Mouse (Mus musculus): Measurements from ENCODE around the gene Limk2. TPM values are rescaled to one million over a fixed set of nuclear protein-coding genes. Genes with fewer than 3 reads are reported as not detected.

Gene Limk2
- 10 to 100 TPM; 77.7 to 78.9 TPM for polyA plus RNA-seq (2017; shearing (Covaris generic))

DNA sequence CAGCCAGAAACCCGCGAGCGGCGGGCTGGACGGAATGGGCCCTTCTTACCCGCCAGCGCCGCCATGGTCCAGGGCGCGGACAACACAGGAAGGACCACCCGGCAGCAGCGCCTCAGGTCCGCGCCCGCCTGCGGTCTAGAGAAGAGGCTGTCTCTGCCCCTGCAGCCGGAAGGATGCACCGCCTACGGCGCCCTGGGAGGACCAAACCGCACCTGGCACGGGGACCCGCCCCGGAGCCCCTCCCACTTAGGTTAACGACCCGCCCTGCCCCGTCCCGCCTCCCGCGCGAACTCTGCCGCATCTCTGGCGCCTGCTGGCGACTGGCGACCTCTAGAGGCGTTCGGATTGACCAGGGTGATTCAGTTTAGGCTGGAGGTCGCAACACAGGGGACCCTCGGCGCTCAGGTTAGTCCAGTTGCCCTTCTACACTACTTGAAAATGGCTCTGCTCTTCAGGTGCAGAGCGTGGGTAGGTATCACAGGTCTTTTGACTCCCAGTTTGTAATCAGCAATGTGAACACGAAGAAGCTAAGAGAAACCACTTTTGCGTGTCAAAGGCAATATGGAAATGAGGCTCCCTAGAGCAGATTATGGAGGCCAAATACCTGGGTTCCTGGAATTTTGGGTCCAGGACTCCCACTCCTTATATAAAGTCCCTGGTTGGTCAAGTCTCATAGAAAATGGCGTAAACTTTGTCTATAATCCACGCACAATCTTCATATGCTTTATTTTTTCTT is at the start of gene Limk2:
Limk2 (minus strand) TSS at position 193 of the 736 bp plus-strand sequence.
- peak; percentile 90 for ATAC-seq

DNA sequence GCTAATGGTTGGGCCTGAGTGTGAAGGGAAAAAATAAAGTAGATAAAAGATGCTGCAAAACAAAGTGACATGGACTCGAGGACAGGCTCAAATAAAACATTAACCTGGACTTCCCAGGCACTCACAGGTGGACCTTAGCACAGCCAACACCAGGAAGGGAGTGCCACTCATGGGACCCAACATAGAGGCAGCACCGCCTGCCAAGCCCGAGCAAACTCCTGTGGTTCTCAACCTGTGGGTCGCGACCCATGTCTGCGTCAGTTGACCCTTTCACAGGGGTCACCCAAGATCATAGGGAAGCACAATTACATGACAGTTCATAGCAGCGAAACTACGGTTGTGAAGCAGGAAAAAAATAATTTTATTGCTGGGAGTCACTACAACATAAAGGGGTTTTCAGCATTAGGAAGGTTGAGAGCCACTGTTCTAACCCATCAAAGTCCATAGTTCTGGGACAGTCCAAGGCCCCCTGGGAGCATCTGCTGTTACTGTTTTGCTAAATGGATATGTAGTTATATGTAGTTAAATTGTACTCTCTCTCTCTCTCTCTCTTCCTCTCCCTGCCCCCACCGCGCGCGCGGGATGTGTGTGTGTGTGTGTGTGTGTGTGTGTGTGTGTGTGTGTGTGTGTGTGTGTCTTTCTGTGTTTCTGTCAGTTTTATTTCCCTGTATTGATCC is 49.6 kb upstream of the Limk2 start:
- ATAC-seq = no peak

DNA sequence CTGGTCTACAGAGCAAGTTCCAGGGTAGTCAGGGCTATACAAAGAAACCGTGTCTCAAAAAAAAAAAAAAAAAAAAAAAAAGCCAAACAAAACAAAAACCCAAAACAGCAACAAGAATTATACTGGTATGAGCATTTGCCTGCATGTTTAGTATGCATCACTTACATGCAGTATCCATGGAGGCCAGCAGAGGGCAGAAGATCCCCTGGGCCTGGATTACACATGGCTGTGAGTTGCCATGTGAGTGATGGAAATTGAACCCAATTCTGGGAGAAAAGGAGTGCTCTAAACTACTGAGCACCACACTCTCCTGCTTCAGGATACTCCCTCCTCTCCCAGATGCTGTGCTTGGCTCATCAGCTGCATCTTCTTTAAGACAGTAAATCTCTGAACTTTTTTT is 47.4 kb upstream of the Limk2 start:
- no peak for ATAC-seq

DNA sequence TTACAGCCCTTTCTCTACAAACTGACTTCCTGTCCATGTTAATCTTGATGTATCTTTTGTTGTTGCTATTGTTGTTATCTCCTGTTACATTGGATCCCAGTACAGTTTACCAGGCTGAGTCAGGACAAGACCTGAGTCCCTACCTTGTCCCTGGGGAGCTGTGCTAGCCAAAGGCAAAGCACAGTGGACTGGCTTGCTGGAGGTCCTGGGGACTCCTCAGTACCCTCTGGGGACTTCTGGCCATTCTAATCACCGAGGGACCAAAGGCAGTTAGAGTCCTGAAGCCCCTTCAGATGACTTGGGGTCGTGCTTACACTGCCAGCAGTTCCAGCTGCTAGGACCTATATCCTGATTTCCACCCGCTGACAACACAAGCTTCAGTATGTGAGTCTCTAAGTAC is 45.5 kb upstream of the Limk2 start:
- ATAC-seq = no peak

DNA sequence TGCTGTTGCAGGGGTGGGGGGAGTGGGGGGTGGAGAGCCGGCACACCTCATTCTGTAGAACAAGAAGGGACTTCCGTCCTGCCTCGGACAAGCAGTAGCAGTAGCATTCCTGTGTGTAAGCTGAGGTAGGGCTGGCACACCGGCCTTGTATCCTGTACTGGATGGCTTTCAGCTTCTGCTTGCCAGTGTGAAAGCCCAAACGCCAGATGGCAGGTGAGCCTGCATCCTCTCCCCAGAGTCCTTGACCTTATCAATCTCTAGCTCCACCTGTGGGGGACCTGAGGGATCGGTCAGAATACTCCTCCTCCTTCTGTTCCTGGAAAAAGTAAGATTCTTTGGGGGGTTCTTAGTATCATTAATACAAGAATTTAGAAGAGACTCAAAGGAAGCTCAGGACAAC is 44.5 kb upstream of the Limk2 start:
- ATAC-seq = no peak

DNA sequence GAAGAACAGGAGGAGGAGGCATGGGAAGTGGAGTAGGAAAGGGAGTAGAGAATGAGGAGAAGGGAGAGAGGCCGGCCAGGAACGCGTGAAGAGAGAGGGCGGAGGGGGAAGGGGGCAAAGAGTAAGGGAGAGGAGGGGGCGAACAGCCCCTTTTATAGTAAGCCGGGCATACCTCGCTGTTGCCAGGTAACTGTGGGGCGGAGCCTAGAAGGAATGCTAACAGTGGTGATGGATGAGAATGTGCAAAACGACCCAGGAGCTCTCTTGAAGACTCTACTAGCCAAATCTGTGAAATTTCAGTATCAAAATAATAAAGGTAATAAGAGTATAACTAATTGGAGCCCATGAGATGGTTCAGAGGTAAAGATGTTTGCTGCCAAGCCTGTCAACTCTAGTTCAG is 43.8 kb upstream of the Limk2 start:
- no peak for ATAC-seq

DNA sequence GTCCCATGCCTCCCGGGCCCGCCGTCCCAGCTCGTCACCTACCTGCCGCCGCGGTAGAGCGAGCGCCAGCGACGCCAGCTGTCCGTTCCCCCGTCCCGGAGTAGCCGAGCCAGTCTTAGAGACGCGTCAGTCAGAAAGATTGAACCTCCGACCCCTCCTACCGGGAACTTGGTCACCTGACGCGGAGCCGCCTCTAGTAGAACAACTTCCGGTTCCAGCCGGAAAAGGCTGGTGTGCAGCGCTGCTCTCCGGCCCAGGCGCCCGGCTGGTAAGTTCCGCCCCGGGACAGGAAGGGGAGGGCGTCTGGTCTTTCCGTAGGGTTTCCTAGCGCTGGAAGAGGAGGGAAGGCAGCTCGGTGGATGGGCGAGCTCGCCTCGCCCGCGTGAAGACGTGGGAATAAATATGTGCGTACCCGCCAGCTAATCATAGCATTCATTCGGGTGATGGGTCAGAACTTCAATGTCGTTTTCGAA is 43.2 kb upstream of the Limk2 start, which contains the start of gene Rnf185:
Rnf185 (minus strand) TSS at position 197 of the 473 bp plus-strand sequence.
- peak; percentile 97 for ATAC-seq

DNA sequence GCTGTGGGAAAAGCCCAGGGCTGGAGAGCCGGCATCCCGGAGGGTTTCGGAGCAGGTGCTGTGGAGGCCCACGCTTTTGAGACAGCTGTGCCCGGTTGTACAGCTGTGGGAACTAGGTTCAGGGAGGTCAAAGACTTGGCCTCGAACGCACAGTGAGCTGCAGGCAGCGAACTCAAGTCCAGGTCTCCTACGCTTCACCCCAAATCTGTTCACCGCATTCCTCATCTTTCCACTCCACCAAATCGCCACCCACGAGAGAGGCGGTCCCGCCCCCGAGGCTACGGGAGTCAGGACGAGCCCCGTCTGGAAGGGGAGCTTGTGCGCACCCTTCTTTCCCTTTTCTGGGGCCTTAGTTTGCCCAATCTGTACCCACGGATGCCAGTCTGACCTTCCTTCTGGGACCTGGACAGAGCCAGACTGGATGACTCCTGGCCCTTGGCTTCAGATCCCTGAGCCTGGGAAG is 42.7 kb upstream of the Limk2 start:
- peak; percentile 14 for ATAC-seq

DNA sequence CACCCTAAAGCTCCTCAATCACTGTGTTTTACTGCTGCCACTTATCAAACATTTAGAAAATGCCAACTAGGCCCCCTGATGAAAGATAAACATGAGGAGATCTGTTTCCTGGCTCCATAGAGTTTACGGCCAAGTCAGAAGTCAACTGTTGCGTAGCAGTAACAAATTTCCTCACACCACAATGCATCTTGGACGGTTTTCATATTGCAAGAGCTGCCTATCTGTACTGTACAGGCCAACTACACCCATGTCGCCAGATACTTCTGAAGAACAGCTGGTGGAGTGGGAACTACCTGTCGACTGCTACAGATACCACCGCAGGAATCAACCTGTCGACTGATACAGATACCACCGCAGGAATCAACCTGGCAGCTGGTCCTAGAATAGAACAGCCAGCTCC is 35.9 kb upstream of the Limk2 start:
- no peak for ATAC-seq

DNA sequence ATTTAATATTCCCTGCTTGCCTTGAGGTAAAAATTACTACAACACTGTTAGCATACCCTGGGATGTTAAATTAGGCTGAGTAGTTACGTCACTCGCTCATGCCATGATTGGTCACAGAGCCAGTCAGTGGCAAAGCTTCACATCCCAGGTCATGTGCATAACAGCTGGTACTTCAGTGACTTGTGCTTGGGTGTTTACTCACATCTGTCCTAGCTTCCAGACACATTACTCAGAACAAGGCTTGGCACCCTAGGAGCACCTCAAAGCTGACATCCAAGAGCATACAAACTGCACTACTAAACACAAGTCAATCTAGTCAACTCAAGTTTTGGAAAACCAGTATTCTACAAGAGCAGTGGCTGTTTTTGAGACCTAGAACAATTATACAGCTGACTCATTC is 34.1 kb upstream of the Limk2 start:
- ATAC-seq = no peak

DNA sequence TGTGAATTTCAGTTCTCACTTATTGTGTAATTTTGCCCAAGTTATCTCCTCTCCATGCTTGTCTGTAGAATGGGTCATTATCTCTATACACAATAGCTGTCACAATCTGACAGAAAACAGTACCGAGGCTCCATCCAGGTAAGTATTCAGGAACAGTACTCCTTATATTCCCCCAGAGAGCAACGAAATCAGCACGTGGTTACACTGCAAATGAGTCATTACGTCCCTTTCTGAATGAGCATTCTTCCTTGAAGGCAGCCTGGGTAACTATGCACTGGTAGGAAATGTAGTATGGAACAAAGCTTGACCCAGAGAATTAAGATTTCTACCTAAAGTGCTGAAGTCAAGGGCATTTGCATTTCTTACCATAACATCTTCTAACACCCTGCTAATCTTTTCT is 33.7 kb upstream of the Limk2 start:
- ATAC-seq = no peak

DNA sequence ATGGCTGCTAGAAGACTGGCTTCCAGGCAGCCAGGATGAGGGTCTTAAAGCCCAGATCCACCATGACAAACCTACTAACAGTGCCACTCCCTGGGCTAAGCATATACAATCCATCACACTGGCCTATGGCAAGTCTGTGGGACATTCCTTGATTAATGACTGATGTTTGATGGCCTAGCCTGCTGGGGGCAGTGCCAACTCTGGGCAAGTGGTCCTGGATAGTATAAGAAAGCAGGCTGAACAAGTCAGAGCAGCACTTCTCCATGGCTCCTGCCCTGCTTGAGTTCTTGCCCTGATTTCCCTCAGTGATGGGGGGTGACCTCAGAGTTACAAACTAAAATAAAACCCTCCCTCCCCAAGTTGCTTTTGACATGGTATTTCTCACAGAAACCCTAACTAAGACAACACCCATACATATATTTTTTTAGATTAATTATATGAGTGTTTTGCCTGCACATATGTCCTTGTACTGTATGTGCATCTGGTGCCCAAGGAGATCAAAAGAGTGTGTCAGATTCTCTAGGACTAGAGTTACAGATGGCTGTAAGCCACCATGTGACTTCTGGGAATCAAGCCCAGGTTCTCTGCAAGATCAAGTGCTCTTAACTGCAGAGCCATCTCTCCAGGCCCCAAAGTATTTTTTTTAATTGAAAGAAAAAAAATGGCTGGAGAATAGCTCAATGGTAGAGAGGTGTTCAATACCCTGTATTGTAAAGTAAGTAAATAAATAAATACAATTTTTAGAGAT is 32.9 kb upstream of the Limk2 start:
- ATAC-seq = no peak

DNA sequence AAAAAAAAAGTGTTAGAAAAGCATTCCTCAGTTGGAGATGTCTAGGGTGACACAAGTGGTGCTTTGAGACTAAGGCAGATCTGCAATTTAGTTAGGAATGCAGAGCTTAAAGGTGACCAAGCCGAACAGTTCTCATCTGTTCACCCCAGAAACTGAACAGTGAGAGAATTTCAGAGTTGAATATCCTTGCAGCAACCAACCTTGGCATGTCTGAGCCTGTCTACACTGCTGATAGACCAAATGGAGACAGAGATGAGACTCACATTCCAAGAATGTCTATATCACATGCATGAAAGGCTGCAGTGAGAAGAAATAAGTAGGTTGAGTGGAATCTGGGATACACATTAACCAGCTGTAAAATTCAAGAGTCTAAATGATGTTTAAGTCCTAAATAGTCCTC is 28.6 kb upstream of the Limk2 start:
- no peak for ATAC-seq

DNA sequence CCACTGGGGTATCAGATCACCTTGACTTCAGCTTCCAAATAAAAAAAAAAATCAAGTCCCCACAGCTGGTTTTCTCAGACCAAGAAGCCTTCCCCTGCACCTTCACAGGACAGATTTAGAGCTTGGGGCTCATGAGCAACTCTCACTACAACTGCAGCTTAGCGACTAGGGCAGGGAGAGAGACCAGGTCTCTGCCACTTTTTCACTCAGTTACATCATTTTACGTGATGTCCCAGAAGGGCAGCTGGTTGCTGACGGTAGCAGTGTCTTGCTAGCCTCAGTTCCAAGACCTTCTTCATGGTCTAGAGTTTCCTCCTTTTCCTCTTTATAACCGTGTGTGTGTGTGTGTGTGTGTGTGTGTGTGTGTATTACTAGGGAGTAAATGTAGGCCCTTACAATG is 24.8 kb upstream of the Limk2 start:
- ATAC-seq = no peak

DNA sequence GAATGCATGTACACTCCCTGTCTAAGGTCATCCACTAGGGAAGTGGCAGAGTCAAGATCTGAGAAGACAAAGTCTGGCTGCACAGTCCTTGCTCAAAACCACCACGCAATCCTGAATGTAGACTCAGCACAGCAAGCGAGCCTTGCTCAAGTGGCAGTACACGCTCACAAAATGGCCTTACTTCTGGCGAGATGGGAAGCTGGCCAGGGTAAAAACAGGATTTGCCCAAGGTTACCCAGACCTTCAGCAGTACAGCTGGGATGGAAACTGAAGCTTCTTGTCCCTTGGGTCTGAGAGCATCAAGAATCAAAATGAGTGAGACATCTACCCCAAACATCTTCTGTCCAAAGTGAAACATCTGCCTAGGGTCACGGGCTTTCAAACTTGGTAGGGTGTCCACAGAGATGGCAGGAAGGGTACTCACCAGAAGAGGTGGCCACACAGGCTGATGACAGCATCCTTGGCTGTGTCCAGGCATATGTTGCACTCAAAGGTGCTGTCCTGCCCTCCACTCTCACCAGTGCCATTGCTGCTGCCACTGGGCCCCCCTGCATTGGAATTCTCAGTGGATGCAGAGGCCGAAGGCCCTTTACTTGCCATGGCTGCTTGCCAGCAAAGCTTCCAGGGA is 23.1 kb upstream of the Limk2 start:
- no peak for ATAC-seq

DNA sequence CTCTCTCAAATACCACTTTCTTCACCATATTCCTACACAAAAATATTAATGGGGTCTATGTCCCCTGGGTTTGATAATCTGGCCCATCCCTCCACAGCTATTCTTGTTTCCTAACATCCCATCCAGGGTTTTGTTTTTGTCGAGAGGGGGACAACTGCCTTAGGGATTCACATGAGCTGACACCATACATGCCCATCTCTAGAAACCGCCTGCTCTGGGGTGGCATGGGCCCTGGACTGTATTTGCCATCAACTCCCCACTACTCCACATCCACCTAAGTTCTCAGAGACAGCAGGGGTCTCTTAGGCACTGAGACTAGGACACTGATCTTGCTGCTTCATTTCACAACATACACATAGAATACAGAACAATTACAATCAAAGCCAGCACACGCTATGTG is 22.5 kb upstream of the Limk2 start:
- no peak for ATAC-seq

DNA sequence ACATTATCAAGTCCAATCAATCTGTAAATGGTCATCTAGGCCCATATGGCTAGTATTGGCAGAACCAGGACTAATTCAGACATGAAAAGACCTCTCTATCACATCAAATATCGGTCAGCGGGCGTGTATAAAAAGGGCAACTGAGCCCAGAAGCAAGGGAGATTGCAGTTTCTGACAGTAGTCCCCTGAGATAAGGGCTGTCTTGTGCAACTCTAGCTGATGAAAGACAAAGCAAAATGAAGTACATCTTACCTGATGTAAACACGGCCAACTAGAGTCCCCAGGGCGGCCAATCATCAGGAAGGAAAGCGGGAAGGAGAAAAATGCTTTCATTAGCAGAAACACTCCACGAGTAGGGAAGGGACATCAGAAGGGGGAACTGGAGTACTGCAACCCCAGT is 19.6 kb upstream of the Limk2 start:
- no peak for ATAC-seq

DNA sequence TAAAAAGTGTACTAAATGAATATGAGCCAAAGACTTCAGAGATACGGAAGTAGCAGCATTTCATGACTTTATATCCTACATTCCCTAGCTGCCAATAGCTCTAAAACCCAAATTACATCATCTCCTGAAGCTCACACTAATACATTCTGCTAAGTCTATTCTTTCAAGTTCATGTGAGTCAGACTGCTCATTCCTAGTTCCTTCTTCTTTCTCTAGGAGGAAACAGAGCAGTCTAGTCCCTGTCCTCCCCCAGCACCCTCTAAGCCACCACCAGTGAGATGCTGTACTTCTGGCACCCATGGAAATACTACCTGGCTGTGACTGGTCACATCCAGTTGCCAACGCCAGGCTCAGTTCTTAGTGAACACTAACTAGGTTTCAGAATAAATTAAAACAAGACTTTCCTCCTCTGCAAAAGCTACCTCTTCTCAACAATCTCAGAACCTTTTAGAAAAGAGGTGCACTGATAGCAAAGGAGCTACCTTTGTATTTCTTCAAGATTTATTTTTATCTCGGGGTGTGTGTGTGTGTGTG is 18.8 kb upstream of the Limk2 start:
- ATAC-seq = no peak

DNA sequence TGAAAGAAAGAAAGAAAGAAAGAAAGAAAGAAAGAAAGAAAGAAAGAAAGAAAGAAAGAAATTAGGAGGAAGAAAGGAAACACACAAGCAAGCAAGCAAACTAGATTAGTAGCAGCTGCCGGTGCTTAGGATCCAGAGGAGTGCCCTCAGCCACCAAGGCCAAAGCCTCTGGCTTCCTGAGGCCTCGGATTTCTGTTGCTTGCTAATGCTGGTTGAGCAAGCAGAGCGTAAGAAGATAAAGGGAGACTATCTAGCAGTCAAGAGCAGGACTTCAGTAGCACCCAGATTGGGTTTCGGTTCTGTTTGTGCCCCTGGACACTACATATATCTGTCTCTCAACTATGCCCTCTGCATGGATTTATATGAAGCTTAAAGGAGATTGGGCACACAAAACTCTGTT is 13.3 kb upstream of the Limk2 start:
- ATAC-seq = no peak

DNA sequence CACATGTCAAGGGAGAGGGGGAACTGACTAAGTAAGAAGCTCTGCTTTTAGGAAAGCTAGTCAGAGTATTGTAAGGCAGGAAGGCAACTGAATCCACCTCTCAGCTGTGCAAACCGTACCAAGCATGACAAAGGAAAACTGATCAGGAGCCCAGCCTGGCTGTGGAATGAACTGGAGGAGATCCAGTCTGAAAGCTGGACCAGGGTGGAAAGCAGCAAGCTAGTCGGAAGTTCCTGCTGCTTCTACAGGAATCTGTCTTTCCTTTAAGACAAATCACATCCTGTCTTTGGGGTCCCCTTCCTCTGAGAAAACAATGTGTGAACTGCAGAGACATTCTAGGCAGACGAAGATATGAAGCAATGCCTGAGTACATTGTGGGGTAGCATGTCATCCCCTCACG is 9.8 kb upstream of the Limk2 start:
- ATAC-seq = no peak

DNA sequence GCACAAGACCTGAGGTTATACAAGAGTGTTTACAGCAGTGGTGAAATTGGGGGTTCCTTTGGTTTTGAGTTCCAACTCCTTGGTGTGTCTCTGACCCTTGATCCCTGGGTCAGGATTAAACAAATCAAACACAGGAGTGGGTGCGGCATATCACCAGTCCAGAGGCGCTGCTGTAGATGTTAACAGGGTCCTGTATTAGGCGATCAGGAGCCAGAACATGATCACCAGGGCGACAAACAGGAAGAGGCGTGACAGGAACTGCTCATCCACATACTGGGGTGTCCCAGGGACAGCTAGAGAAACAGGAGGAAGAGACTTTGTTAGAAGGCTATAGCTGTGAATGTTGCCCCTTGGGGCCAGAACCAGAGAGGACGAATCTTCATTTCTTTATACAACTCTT is 8.8 kb upstream of the Limk2 start:
- ATAC-seq = no peak

DNA sequence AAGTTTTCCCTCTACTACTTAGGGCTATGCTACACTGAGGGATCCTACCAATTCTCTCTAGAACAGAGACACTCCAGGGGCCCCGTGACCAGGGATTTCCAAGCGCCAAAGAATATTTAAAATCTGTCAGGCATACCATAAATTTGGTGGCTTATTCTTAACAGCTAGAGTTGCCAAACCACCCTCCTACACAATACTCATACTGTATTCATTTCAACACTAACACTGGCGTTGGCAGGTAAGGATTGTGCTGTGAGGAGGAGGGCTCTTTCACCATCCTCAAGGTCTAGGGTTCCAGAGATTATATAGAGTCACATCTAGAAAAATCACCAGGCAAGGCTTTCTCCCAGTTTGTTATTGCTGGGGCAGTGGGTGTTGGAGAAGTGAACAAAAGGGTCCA is 7.4 kb upstream of the Limk2 start:
- no peak for ATAC-seq

DNA sequence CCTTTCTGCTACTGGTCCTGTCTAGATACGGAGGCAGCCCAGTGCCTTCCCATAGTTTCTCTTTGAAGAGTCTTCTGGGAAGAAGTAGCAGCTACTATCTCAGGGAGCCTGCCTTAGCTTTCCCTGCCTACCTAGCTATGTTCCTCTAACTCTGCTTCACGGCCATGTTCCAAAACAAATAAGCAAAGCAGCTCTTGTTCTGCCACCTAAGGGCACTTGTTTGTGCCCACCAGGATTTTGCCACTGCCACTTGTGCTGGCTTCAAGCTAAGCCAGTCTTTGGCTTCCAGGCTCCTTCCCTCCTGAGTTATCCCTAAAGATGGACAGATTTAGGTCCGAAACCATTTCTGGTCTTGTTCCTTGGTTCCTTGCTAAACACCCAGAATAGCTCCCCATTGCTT is 3.1 kb upstream of the Limk2 start:
- no peak for ATAC-seq
